Mouse (Mus musculus): ENCODE measurements around the gene Pin1. TPM values are rescaled to one million over a fixed set of nuclear protein-coding genes. Genes with fewer than 3 reads are reported as not detected.

The Pin1 gene
- polyA plus RNA-seq, 1 experiment: 24.9 TPM

DNA sequence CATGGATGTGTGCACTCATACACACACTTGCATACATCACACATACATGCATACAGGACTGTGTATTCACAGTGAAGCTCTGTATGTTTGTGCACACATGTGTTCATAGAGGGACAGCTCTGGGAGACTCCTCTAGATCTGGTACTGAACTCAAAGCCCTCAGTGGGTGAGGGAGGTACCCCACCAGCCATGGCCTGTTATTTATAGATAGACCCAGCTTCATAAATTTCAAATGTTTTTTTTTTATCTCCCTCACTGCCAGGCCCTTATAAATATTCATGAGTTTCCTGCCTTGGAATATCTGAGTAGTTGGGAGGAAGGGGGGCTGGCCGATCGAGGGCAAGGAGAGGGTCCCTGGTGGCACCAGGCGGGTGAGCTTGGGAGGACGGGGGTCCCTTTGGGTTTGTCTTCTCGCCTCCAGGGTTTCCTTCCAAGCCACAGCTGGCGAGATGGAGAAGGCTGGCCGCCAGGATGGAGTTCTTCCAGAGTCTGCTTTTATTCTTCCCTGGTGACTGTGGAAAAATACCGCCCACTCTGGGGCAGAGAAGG lies 52.0 kb downstream of the Pin1 start:
- DNase-seq (ENCODE audit: low read depth): no peak

DNA sequence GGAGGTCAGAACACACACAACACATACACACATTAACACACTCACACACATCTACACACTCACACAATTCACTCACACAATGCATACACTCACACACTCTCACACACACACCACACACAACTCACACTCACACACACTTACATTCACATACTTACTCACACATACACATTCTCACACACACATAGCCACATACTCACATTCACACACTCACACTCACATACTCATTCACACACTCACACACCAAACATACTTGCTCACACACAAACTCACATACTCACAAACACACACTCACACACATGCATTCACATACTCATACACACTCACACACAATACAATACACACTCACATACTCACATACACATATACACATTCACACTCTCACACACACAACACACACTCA lies 53.5 kb downstream of the Pin1 start:
- DNase-seq (ENCODE audit: low read depth): no peak

DNA sequence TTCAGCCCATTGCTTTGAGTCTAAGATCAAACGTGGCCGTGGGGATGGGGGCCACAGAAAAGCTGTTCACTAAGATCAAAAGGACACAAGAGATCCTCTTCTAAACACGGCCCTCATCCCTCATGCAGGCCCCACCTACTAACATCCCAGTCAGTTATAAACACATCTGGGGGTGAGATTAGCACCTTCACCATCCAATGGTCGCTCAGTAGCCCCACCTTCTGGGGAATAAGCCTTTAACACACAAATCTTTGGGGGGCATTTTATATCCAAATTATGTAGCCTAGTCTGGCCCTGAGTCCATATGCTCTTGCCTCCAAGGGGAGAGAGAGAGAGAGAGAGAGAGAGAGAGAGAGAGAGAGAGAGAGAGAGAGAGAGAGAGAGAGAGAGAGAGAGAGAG lies 54.1 kb downstream of the Pin1 start:
- DNase-seq (ENCODE audit: low read depth): no peak

DNA sequence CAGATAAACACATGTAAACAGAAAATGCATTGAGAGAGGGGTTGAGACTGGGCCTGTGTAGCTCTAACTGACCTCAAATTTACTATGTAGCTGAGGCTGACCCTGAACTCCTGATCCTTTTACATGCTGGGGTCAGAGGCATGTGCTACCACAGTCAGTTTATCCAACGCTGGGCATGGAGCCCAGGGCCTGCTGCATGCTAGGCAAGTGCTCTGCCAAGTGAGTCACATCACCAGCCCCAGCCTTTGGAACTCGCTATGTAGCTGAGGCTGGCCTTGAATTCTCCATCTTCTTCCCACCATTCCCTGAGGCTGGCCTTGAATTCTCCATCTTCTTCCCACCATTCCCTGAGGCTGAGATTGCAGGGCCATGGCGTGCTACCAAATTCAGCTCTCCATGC lies 58.6 kb downstream of the Pin1 start:
- no peak for DNase-seq (ENCODE audit: low read depth)

DNA sequence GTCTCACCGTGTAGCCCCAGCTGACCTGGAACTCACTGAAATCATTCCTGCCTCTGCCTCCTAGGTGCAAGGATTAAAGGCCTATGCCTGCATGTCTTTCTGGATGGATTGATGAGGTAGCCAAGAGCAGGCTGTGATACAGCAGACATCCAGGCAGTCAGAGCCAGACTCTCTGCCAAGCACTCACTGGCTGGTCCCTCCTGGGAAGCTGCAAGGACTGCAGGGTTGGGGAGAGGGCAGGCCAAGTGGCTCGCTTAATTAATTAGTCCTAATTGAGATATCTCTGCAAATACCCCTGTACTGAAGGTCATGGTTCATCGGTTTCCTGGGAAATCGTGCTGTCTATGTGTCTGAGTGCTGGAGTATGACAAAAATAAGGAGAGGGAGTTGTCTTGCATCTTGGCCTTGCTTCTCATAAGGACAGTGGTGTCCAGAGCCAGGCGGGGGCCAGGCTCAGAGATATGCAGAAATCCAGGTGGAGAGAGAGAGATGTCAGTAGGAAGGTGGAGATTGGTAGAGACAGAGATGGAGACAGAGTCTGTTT lies 61.1 kb downstream of the Pin1 start:
- DNase-seq (ENCODE audit: low read depth): no peak

DNA sequence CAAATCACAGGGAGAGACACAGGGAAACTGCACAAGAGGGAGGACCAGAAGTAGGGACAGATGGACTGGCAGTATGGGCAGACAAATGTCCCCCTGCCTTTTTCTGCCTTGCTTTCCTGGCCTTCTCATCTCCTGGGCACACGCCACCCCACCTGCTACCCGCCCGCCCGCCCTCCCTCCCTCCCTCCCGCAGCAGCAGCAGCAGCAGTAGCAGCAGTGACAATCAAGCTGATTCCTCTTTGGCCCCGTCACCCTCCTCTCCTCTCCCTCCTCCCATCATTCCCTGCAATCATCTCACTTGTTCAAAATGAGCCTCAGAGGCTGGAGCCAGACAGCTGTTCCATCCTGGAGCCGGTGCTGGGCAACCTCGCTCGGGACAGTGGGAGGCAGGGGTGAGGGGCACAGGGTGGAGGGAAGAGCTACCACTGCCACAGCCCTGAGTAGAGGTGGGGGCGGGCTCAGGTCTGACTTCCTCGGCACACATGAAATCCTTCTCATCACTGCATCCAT lies 61.6 kb downstream of the Pin1 start:
- DNase-seq (ENCODE audit: low read depth): no peak

DNA sequence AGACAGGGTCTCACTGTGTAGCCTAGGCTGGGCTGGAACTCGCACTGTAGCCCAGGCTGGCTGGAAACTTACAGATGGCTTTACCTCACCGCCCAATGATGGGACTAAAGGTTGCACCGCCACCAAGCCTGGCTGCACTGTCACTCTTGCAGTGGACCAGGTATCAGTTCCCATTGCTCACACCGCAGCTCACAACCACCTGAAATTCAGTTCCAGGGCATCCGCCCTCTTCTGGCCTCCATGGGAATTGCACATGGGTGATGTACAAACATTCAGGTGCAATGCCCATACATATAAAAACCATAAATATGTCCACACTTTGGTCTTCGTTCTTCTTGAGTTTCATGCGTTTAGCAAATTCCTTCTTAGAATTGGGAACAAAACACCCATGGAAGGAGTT lies 63.4 kb downstream of the Pin1 start:
- no peak for DNase-seq (ENCODE audit: low read depth)

Other genes starting within 250 kb of the Pin1 start
- 3.8 and 4.0 TPM in 2 replicates for gene Zfp26, start 191.9 kb upstream of the Pin1 start, polyA plus RNA-seq (2012; rRNA removed)
- gene Zfp426, start 159.3 kb upstream of the Pin1 start, polyA plus RNA-seq (2012; rRNA removed): 7.5 and 8.3 TPM in 2 replicates
- 9.1 and 9.7 TPM in 2 replicates for gene Zfp266, start 130.7 kb upstream of the Pin1 start, polyA plus RNA-seq (2012; rRNA removed)
- gene Zfp846, start 70.8 kb upstream of the Pin1 start, polyA plus RNA-seq (2012; rRNA removed): 3.1 and 3.7 TPM in 2 replicates
- gene Ubl5, start 9.2 kb upstream of the Pin1 start, polyA plus RNA-seq (2012; rRNA removed): 207 and 259 TPM in 2 replicates
- gene Fbxl12, start 7.3 kb upstream of the Pin1 start, polyA plus RNA-seq (2012; rRNA removed): 28.5 and 35.2 TPM in 2 replicates
- gene Olfm2, start 94.3 kb downstream of the Pin1 start, polyA plus RNA-seq (2012; rRNA removed): 5.2 and 6.6 TPM in 2 replicates
- 76.0 and 138 TPM in 2 replicates for gene Col5a3, start 163.0 kb downstream of the Pin1 start, polyA plus RNA-seq (2012; rRNA removed)
- not detected in 2 replicates for gene Rdh8, start 166.4 kb downstream of the Pin1 start, polyA plus RNA-seq (2012; rRNA removed)
- gene A230050P20Rik, start 216.5 kb downstream of the Pin1 start, polyA plus RNA-seq (2012; rRNA removed): 64.6 and 88.0 TPM in 2 replicates
- gene Angptl6, start 227.6 kb downstream of the Pin1 start, polyA plus RNA-seq (2012; rRNA removed): 4.7 and 5.4 TPM in 2 replicates
- 38.7 TPM in 2 replicates for gene Ppan, start 236.1 kb downstream of the Pin1 start, polyA plus RNA-seq (2012; rRNA removed)
- 128 and 129 TPM in 2 replicates for gene Eif3g, start 246.5 kb downstream of the Pin1 start, polyA plus RNA-seq (2012; rRNA removed)

Data from gonadal fat pad, adult 2 months (tissue).